9 mouse cellular contexts compared by ENCODE assay signal in the genomic region with DNA sequence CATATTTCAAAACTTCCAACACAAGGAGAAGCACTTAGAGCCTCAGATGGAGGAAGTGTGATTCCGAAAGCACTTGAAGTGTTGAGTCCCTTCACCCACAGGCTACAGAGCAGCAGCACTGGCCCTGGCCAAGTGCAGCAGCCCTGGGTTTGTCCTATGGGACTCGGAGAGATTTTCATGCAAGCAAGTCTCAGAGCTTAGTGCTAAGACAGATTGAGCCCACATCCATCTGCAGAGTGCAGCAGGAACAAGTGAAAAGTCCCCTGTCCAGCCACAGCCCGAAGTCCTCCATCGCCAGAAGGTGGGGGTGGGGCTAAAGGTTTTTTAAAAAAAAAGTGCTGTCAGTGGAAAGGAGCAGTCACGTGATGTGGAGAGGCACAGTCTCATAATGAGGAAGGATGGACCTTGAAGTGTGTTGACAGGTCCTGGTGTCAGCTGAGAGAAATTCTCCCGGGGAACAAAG.
A peak's percentile ranks its signal among the peaks of the same experiment; 100 is the strongest.
DNase-seq lines count a peak whose midpoint lies in the region; ATAC-seq and TF ChIP-seq lines count a peak whose summit lies in the region.
"Had no signal": no experiment of that assay in that cellular context is flagged by ENCODE, and none has a peak within 500 bp of the region (broad histone marks: within the 10 kb centered on the region; RNA-seq: fewer than 3 reads in every experiment).

No protein-coding gene starts in this region.

- no peak for ATAC-seq in embryonic facial prominence, embryonic 12.5 days (ENCODE audit: insufficient number of reproducible peaks, insufficient read depth, low FRiP score, low TSS enrichment)
- ATAC-seq in kidney, embryonic 15.5 days (replicated peaks; ENCODE audit: low FRiP score), result no peak
- ATAC-seq in cerebellum, adult (ENCODE audit: insufficient number of reproducible peaks, low FRiP score, low TSS enrichment), result no peak

- H3K27ac ChIP-seq in kidney, adult 2 months (ENCODE audit: insufficient read depth, low read depth, low read length), result no peak overlapping the region
- 0 out of 2 replicates have a peak overlapping the region, but pooled peaks have one; percentile 8 for H3K27ac ChIP-seq in embryonic facial prominence, embryonic 12.5 days
- peak overlapping the region; percentile 29; the same call in 1 of the 2 replicates for H3K27ac ChIP-seq in kidney, embryonic 15.5 days
- no peak overlapping the region for H3K27ac ChIP-seq in thymus, adult 2 months (ENCODE audit: control insufficient read depth, insufficient read depth, low read length)
- H3K27ac ChIP-seq: liver, embryonic 14.5 days had no signal

- no peak for TF ChIP-seq CTCF in kidney, adult 2 months (conservative IDR thresholded peaks at IDR 0.05; ENCODE audit: insufficient read depth, insufficient read length, low read depth, low read length)
- TF ChIP-seq CTCF in thymus, adult 2 months (IDR thresholded peaks at IDR 0.05; ENCODE audit: borderline replicate concordance, control insufficient read depth, extremely low read depth, insufficient read depth, low read length, poor library complexity), result no peak

- no peak overlapping the region for H3K4me2 ChIP-seq in embryonic facial prominence, embryonic 12.5 days (replicated peaks)
- no peak overlapping the region for H3K4me2 ChIP-seq in kidney, embryonic 15.5 days

- 50% methylated on average over 6 of the region's 6 CpGs for WGBS in kidney, adult 2 months
- 32% methylated on average over 6 of the region's 6 CpGs for WGBS in embryonic facial prominence, embryonic 12.5 days
- 66% methylated on average over 6 of the region's 6 CpGs for WGBS in kidney, embryonic 15.5 days
- 82% methylated on average over 6 of the region's 6 CpGs for WGBS in thymus, adult 2 months

- no peaks in the 10 kb centered on the region for H3K27me3 ChIP-seq in kidney, adult 2 months (replicated peaks; ENCODE audit: control insufficient read depth, insufficient read depth, low read length)
- H3K27me3 ChIP-seq in embryonic facial prominence, embryonic 12.5 days, result no peaks in the 10 kb centered on the region
- no peaks in the 10 kb centered on the region for H3K27me3 ChIP-seq in kidney, embryonic 15.5 days
- H3K27me3 ChIP-seq in thymus, adult 2 months (ENCODE audit: control insufficient read depth, insufficient read depth, low read length), result no peaks in the 10 kb centered on the region

- H3K36me3 ChIP-seq in kidney, adult 2 months (ENCODE audit: control insufficient read depth, insufficient read depth, low read length), result peaks cover 9% of the 10 kb centered on the region
- H3K36me3 ChIP-seq in embryonic facial prominence, embryonic 12.5 days, result peaks cover 20% of the 10 kb centered on the region
- H3K36me3 ChIP-seq in kidney, embryonic 15.5 days, result peaks cover 63% of the 10 kb centered on the region
- no peaks in the 10 kb centered on the region for H3K36me3 ChIP-seq in thymus, adult 2 months (ENCODE audit: control insufficient read depth, insufficient read depth, low read length)

- no peaks in the 10 kb centered on the region for H3K9me3 ChIP-seq in embryonic facial prominence, embryonic 12.5 days
- H3K9me3 ChIP-seq in kidney, embryonic 15.5 days (replicated peaks), result no peaks in the 10 kb centered on the region

- H3K9ac ChIP-seq in embryonic facial prominence, embryonic 12.5 days, result no peak overlapping the region
- H3K9ac ChIP-seq in kidney, embryonic 15.5 days, result no peak overlapping the region
- H3K9ac ChIP-seq: liver, embryonic 14.5 days had no signal

- H3K4me1 ChIP-seq in kidney, adult 2 months (ENCODE audit: control insufficient read depth, insufficient read depth, low read length), result peaks cover 10% of the 10 kb centered on the region; the same call in 1 of the 2 replicates
- peaks cover 25% of the 10 kb centered on the region for H3K4me1 ChIP-seq in embryonic facial prominence, embryonic 12.5 days
- peaks cover 23% of the 10 kb centered on the region for H3K4me1 ChIP-seq in kidney, embryonic 15.5 days
- 0 out of 2 replicates have a peak, but pooled peaks cover 4% of the 10 kb centered on the region for H3K4me1 ChIP-seq in thymus, adult 2 months (replicated peaks; ENCODE audit: control insufficient read depth, insufficient read depth, low read length)

- H3K4me3 ChIP-seq in kidney, adult 2 months (ENCODE audit: insufficient read depth, low read depth, low read length), result no peak overlapping the region
- no peak overlapping the region for H3K4me3 ChIP-seq in embryonic facial prominence, embryonic 12.5 days
- H3K4me3 ChIP-seq in kidney, embryonic 15.5 days (replicated peaks), result no peak overlapping the region
- H3K4me3 ChIP-seq in thymus, adult 2 months (ENCODE audit: control insufficient read depth, insufficient read depth, low read length), result no peak overlapping the region

- TF ChIP-seq POLR2A in kidney, adult 2 months (IDR thresholded peaks at IDR 0.05; ENCODE audit: low read depth, low read length), result no peak
- TF ChIP-seq POLR2A in thymus, adult 2 months (IDR thresholded peaks at IDR 0.05; ENCODE audit: control insufficient read depth, extremely low read depth, insufficient read depth, low read length, poor library complexity), result no peak

- peak; percentile 62 for DNase-seq in kidney, adult 2 months
- DNase-seq in kidney, postnatal 14 days, result no peak
- peak; percentile 35 for DNase-seq in neural tube, embryonic 10.5 days (ENCODE audit: extremely low spot score, low spot score)
- no peak for DNase-seq in thymus, adult 2 months
- no peak for DNase-seq in layer of hippocampus, adult 9-10 months (ENCODE audit: low spot score)

Comparison
In these comparisons a context has a peak if more than half of its experiments do, and no peak if none do; other contexts are left out.
1. DNase-seq: peak in kidney, adult 2 months (single experiment) and neural tube, embryonic 10.5 days (single experiment); none in kidney, postnatal 14 days (single experiment), thymus, adult 2 months (single experiment) and layer of hippocampus, adult 9-10 months (single experiment).
2. H3K27ac ChIP-seq: peak in embryonic facial prominence, embryonic 12.5 days (single experiment) and kidney, embryonic 15.5 days (single experiment); none in kidney, adult 2 months (single experiment) and thymus, adult 2 months (single experiment).